11 mouse cellular contexts compared by ENCODE assay signal in genomic region chr10:68039641-68040205, GRCm38 (mm10).
DNase-seq lines count a peak whose midpoint lies in the region; ATAC-seq lines count a peak whose summit lies in the region.
"Had no signal": no experiment of that assay in that cellular context is flagged by ENCODE, and none has a peak within 500 bp of the region (broad histone marks: within the 10 kb centered on the region; RNA-seq: fewer than 3 reads in every experiment).

No protein-coding gene starts in this region.

- no peaks in the 10 kb centered on the region for H3K27me3 ChIP-seq in embryonic facial prominence, embryonic 14.5 days (replicated peaks; ENCODE audit: control insufficient read depth, insufficient read depth, low read length)
- H3K27me3 ChIP-seq in embryonic facial prominence, embryonic 10.5 days (replicated peaks; ENCODE audit: low read depth, poor library complexity, severe bottlenecking) = no peaks in the 10 kb centered on the region
- H3K27me3 ChIP-seq in forebrain, embryonic 14.5 days (replicated peaks; ENCODE audit: control insufficient read depth, insufficient read depth, low read length) = no peaks in the 10 kb centered on the region
- H3K27me3 ChIP-seq: heart, embryonic 13.5 days had no signal

- 80% methylated on average over 14 of the region's 14 CpGs for WGBS in embryonic facial prominence, embryonic 14.5 days
- 89% methylated on average over 14 of the region's 14 CpGs for WGBS in embryonic facial prominence, embryonic 10.5 days
- 52% methylated on average over 14 of the region's 14 CpGs for WGBS in forebrain, embryonic 14.5 days

- 0 out of 2 replicates have a peak, but pooled peaks cover 3% of the 10 kb centered on the region for H3K9me3 ChIP-seq in embryonic facial prominence, embryonic 14.5 days (ENCODE audit: control insufficient read depth, low read length)
- no peaks in the 10 kb centered on the region for H3K9me3 ChIP-seq in embryonic facial prominence, embryonic 10.5 days
- no peaks in the 10 kb centered on the region for H3K9me3 ChIP-seq in forebrain, embryonic 14.5 days (replicated peaks; ENCODE audit: control insufficient read depth, low read length)
- H3K9me3 ChIP-seq: heart, embryonic 13.5 days had no signal

- no peak overlapping the region for H3K4me2 ChIP-seq in embryonic facial prominence, embryonic 14.5 days (ENCODE audit: low read depth, low read length)
- H3K4me2 ChIP-seq in forebrain, embryonic 14.5 days (ENCODE audit: low read length) = peak overlapping the region; percentile 15
- H3K4me2 ChIP-seq: heart, embryonic 13.5 days had no signal

- peak; percentile 68 for ATAC-seq in embryonic facial prominence, embryonic 14.5 days (ENCODE audit: low read depth)
- ATAC-seq in forebrain, embryonic 14.5 days = peak; percentile 66
- ATAC-seq in megakaryocyte-erythroid progenitor cell, adult 5-6 weeks (replicated peaks; ENCODE audit: low FRiP score, low TSS enrichment, poor library complexity, severe bottlenecking) = peak; percentile 80

- H3K36me3 ChIP-seq in embryonic facial prominence, embryonic 14.5 days (ENCODE audit: control insufficient read depth, insufficient read depth, low read length) = peaks cover 10% of the 10 kb centered on the region; the same call in 1 of the 2 replicates
- H3K36me3 ChIP-seq in embryonic facial prominence, embryonic 10.5 days (replicated peaks) = peaks cover 29% of the 10 kb centered on the region
- 0 out of 2 replicates have a peak, but pooled peaks cover 9% of the 10 kb centered on the region for H3K36me3 ChIP-seq in forebrain, embryonic 14.5 days (ENCODE audit: control insufficient read depth, insufficient read depth, low read length)

- no peak overlapping the region for H3K9ac ChIP-seq in embryonic facial prominence, embryonic 14.5 days (ENCODE audit: low read depth, low read length)
- 0 out of 2 replicates have a peak overlapping the region, but pooled peaks have one; percentile 25 for H3K9ac ChIP-seq in forebrain, embryonic 14.5 days (ENCODE audit: low read length)
- H3K9ac ChIP-seq: heart, embryonic 13.5 days had no signal

- peak; percentile 76 for DNase-seq in embryonic facial prominence, embryonic 14.5 days (ENCODE audit: low spot score)
- no peak for DNase-seq in embryonic facial prominence, embryonic 10.5 days (ENCODE audit: low spot score)
- DNase-seq in CD4-positive, CD25-positive, alpha-beta regulatory T cell, adult 2 months (ENCODE audit: low read depth, low spot score) = peak; percentile 73
- DNase-seq in forebrain, embryonic 14.5 days (ENCODE audit: low spot score) = no peak
- DNase-seq in layer of hippocampus, adult 9-11 months = no peak
- no peak for DNase-seq in cerebellum, adult 9-10 months
- no peak for DNase-seq in c-Kit-positive CD71-positive TER-119-positive erythroid progenitor cells, embryonic 14.5 days (ENCODE audit: low spot score)
- DNase-seq: cerebellum, adult 2 months had no signal

- H3K4me1 ChIP-seq in embryonic facial prominence, embryonic 14.5 days (ENCODE audit: control insufficient read depth, insufficient read depth, low read length) = no peaks in the 10 kb centered on the region
- H3K4me1 ChIP-seq in embryonic facial prominence, embryonic 10.5 days = peaks cover 7% of the 10 kb centered on the region
- peaks cover 15% of the 10 kb centered on the region for H3K4me1 ChIP-seq in forebrain, embryonic 14.5 days (ENCODE audit: control insufficient read depth, insufficient read depth, low read length)
- H3K4me1 ChIP-seq: heart, embryonic 13.5 days had no signal

- no peak overlapping the region; the same call in 1 of the 2 replicates for H3K27ac ChIP-seq in embryonic facial prominence, embryonic 14.5 days (replicated peaks; ENCODE audit: low read depth, low read length)
- H3K27ac ChIP-seq in embryonic facial prominence, embryonic 10.5 days (replicated peaks) = no peak overlapping the region
- peak overlapping the region; percentile 69; the same call in 1 of the 2 replicates for H3K27ac ChIP-seq in forebrain, embryonic 14.5 days (ENCODE audit: low read depth, low read length)
- H3K27ac ChIP-seq: heart, embryonic 13.5 days; macrophage had no signal

- H3K4me3 ChIP-seq in embryonic facial prominence, embryonic 14.5 days (ENCODE audit: low read depth, low read length) = no peak overlapping the region
- H3K4me3 ChIP-seq in embryonic facial prominence, embryonic 10.5 days = no peak overlapping the region
- no peak overlapping the region for H3K4me3 ChIP-seq in forebrain, embryonic 14.5 days (ENCODE audit: low read depth, low read length)
- H3K4me3 ChIP-seq: heart, embryonic 13.5 days had no signal

Comparison
In these comparisons a context has a peak if more than half of its experiments do, and no peak if none do; other contexts are left out.
1. DNase-seq: peak in embryonic facial prominence, embryonic 14.5 days (single experiment) and CD4-positive, CD25-positive, alpha-beta regulatory T cell, adult 2 months (single experiment); none in embryonic facial prominence, embryonic 10.5 days (single experiment), forebrain, embryonic 14.5 days (single experiment), layer of hippocampus, adult 9-11 months (single experiment), cerebellum, adult 9-10 months (single experiment) and c-Kit-positive CD71-positive TER-119-positive erythroid progenitor cells, embryonic 14.5 days (single experiment).
2. Peak in every context shown above with its lines, with median percentiles within 50 percentile points of each other: ATAC-seq.